Mouse (Mus musculus) myocyte (in vitro differentiated cells): ENCODE measurements at regions not wholly inside any gene's neighbourhood (a gene's known extent, or its start where the extent isn't known, plus 50 kb on each side); places are given as distances from the start of the nearest gene placed in this dataset.

ENCODE experiments used
- MYOD1 ChIP-seq, 3 experiments: IDR thresholded peaks; one replicate each; pipeline ENCODE4 v1.6.1; 2011; ENCODE audit warnings: control low read depth in 2 of 3, low read depth in 2 of 3, mild to moderate bottlenecking in 2 of 3, moderate library complexity in 1 of 3; ENCODE audit not compliant: insufficient read length in 2 of 3, control insufficient read depth in 1 of 3
- MYOG ChIP-seq, 3 experiments: IDR thresholded peaks; one replicate each; pipeline ENCODE4 v1.6.1; 2011; ENCODE audit warnings: control low read depth in 2 of 3, low read depth in 2 of 3, mild to moderate bottlenecking in 2 of 3; ENCODE audit not compliant: insufficient read length in 2 of 3, control insufficient read depth in 1 of 3, insufficient read depth in 1 of 3
- POLR2A ChIP-seq: IDR thresholded peaks from one replicate; pipeline ENCODE4 v1.6.1; 2011; ENCODE audit warnings: low read depth, mild to moderate bottlenecking, control low read depth, moderate library complexity; ENCODE audit not compliant: insufficient read length
- POLR2AphosphoS2 ChIP-seq: IDR thresholded peaks from one replicate; pipeline ENCODE4 v1.6.1; 2011; ENCODE audit warnings: low read depth, control low read depth; ENCODE audit not compliant: insufficient read length
- SRF ChIP-seq: IDR thresholded peaks from one replicate; pipeline ENCODE4 v1.6.1; 2011; ENCODE audit warnings: low read depth; ENCODE audit not compliant: control insufficient read depth, insufficient read length

DNA sequence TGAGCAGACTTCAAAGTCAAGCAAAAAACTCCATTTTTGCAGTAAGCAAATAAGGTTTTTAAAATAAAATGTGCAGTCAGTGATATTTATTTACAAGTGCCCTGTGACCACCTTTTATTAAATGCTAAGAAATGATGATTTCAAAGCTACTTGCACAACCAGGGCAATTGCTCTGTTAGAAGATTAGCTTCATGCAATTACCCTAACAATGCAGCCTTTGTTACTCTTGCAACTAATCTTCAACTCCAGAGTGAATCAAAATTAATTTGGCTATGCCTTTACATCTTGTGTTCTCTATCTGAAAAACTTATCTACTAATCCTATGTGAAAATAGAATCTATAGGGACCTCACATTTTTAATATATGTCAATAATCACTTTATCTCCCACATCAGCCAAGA is 160.3 kb upstream of the Gm6657 start:
- TF ChIP-seq POLR2A, result no peak
- TF ChIP-seq MYOD1 (IDR thresholded peaks at IDR 0.05; ENCODE audit: control insufficient read depth in 1 of 3, insufficient read length in 2 of 3, low read depth in 2 of 3), result no peak
- no peak for TF ChIP-seq MYOG (IDR thresholded peaks at IDR 0.05; ENCODE audit: control insufficient read depth in 1 of 3, insufficient read depth in 1 of 3, insufficient read length in 2 of 3, low read depth in 2 of 3)
- no peak for TF ChIP-seq POLR2AphosphoS2
- TF ChIP-seq SRF, result no peak
